Mouse (Mus musculus): Measurements from ENCODE around the gene Oxct2b. TPM values are rescaled to one million over a fixed set of nuclear protein-coding genes. Genes with fewer than 3 reads are reported as not detected.

The Oxct2b gene
- total RNA-seq, 2 experiments from 2014 or later, result not detected

Other genes starting within 250 kb of the Oxct2b start
- gene Cap1, start 230.2 kb upstream of the Oxct2b start, total RNA-seq (2021), result 10 to 100 TPM; 33.4 to 39.2 TPM
- gene Mfsd2a, start 155.1 kb upstream of the Oxct2b start, total RNA-seq (2021), result under 1 TPM; 0.24 to 0.68 TPM
- 1 to 10 TPM; 2.2 to 2.3 TPM for gene Mycl, start 120.6 kb upstream of the Oxct2b start, total RNA-seq (2021)
- 10 to 100 TPM in 1 of 2 experiments, 1 to 10 TPM in 1; 8.3 to 12.2 TPM for gene Trit1, start 99.7 kb upstream of the Oxct2b start, total RNA-seq (2021)
- not detected for gene Bmp8b, start 11.1 kb upstream of the Oxct2b start, total RNA-seq (2021)
- gene Ppie, start 23.7 kb downstream of the Oxct2b start, total RNA-seq (2021), result 10 to 100 TPM; 16.2 to 18.8 TPM
- gene Hpcal4, start 67.0 kb downstream of the Oxct2b start, total RNA-seq (2021), result under 1 TPM; 0.06 to 0.07 TPM
- 10 to 100 TPM in 1 of 2 experiments, 1 to 10 TPM in 1; 7.9 to 10.7 TPM for gene Nt5c1a, start 85.2 kb downstream of the Oxct2b start, total RNA-seq (2021)
- 10 to 100 TPM; 11.8 to 18.1 TPM for gene Heyl, start 117.3 kb downstream of the Oxct2b start, total RNA-seq (2021)
- 100 to 1,000 TPM; 286 to 288 TPM for gene Pabpc4, start 146.1 kb downstream of the Oxct2b start, total RNA-seq (2021)
- under 1 TPM in 1 of 2 experiments, not detected in 1; 0.20 TPM for gene Oxct2a, start 207.4 kb downstream of the Oxct2b start, total RNA-seq (2021)
- under 1 TPM; 0.08 to 0.60 TPM for gene Bmp8a, start 227.0 kb downstream of the Oxct2b start, total RNA-seq (2021)